Mouse (Mus musculus): ENCODE data around the gene Vav2.

The Vav2 gene

GRCm38 (mm10) chr2:27408194-27408593 is 18.6 kb downstream of the Vav2 start:
- DNase-seq (ENCODE audit: low spot score) = no peak

- no peak for DNase-seq (ENCODE audit: low spot score)
Measured at GRCm38 (mm10) chr2:27406928-27407327, 19.9 kb downstream of the Vav2 start.

GRCm38 (mm10) chr2:27405094-27405884 is 21.5 kb downstream of the Vav2 start:
- DNase-seq (ENCODE audit: low spot score) = no peak

- DNase-seq (ENCODE audit: low spot score) = no peak
Measured at GRCm38 (mm10) chr2:27404375-27405093, 22.3 kb downstream of the Vav2 start.

GRCm38 (mm10) chr2:27401544-27401943 is 25.3 kb downstream of the Vav2 start:
- no peak for DNase-seq (ENCODE audit: low spot score)

- DNase-seq (ENCODE audit: low spot score) = no peak
Measured at GRCm38 (mm10) chr2:27400083-27400482, 26.8 kb downstream of the Vav2 start.

GRCm38 (mm10) chr2:27396656-27397440 is 30.0 kb downstream of the Vav2 start:
- DNase-seq (ENCODE audit: low spot score) = no peak

- no peak for DNase-seq (ENCODE audit: low spot score)
Measured at GRCm38 (mm10) chr2:27394158-27394832, 32.5 kb downstream of the Vav2 start.

GRCm38 (mm10) chr2:27392278-27392677 is 34.6 kb downstream of the Vav2 start:
- DNase-seq (ENCODE audit: low spot score) = no peak

GRCm38 (mm10) chr2:27390775-27391174 is 36.1 kb downstream of the Vav2 start:
- no peak for DNase-seq (ENCODE audit: low spot score)

- DNase-seq (ENCODE audit: low spot score) = no peak
Measured at GRCm38 (mm10) chr2:27390325-27390724, 36.5 kb downstream of the Vav2 start.

GRCm38 (mm10) chr2:27389272-27390162 is 37.3 kb downstream of the Vav2 start:
- no peak for DNase-seq (ENCODE audit: low spot score)

- DNase-seq (ENCODE audit: low spot score) = no peak
Measured at GRCm38 (mm10) chr2:27387209-27387608, 39.6 kb downstream of the Vav2 start.

GRCm38 (mm10) chr2:27381698-27382097 is 45.1 kb downstream of the Vav2 start:
- no peak for DNase-seq (ENCODE audit: low spot score)

- no peak for DNase-seq (ENCODE audit: low spot score)
Measured at GRCm38 (mm10) chr2:27381254-27381653, 45.6 kb downstream of the Vav2 start.

GRCm38 (mm10) chr2:27377876-27378275 is 49.0 kb downstream of the Vav2 start:
- DNase-seq (ENCODE audit: low spot score) = no peak

GRCm38 (mm10) chr2:27377164-27377563 is 49.7 kb downstream of the Vav2 start:
- DNase-seq (ENCODE audit: low spot score) = no peak

GRCm38 (mm10) chr2:27375141-27375540 is 51.7 kb downstream of the Vav2 start:
- DNase-seq (ENCODE audit: low spot score) = no peak

- no peak for DNase-seq (ENCODE audit: low spot score)
Measured at GRCm38 (mm10) chr2:27373349-27373748, 53.5 kb downstream of the Vav2 start.

GRCm38 (mm10) chr2:27371450-27371849 is 55.4 kb downstream of the Vav2 start:
- no peak for DNase-seq (ENCODE audit: low spot score)

GRCm38 (mm10) chr2:27368980-27369379 is 57.9 kb downstream of the Vav2 start:
- no peak for DNase-seq (ENCODE audit: low spot score)
